Mouse (Mus musculus) gastrocnemius, adult 2 months (tissue): ENCODE results near the gene Fgd3. TPM values are rescaled to one million over a fixed set of nuclear protein-coding genes. Genes with fewer than 3 reads are reported as not detected.

ENCODE experiments used
- DNase-seq: peaks from one replicate; pipeline ENCODE4 v3.0.0; 2022
- H3K27ac ChIP-seq: fragments of 200-600 bp; 2 replicates; pipeline ENCODE4 v1.8.1; 2022; ENCODE audit warnings: mild to moderate bottlenecking
- H3K4me3 ChIP-seq: fragments of 200-600 bp; 2 replicates; pipeline ENCODE4 v1.8.1; 2022; ENCODE audit warnings: mild to moderate bottlenecking, moderate library complexity
- CTCF ChIP-seq: fragments of 200-600 bp; IDR thresholded peaks from 2 replicates; pipeline ENCODE4 v1.8.1; 2022; ENCODE audit warnings: antibody characterized with exemption, mild to moderate bottlenecking, moderate library complexity
- intact Hi-C: fragments of 180-260 bp; cut with DNase I; formaldehyde crosslinking; loops from one replicate; pipeline ENCODE4 v1.15.1; 2025
- total RNA-seq, 2 experiments: library from RNA; stranded (reverse); gene quantifications; 2 replicates each; pipeline ENCODE4 v1.2.3; 2021

Fgd3 gene
- total RNA-seq, 2 experiments from 2014 or later, result 0.97 to 1.1 TPM

DNA sequence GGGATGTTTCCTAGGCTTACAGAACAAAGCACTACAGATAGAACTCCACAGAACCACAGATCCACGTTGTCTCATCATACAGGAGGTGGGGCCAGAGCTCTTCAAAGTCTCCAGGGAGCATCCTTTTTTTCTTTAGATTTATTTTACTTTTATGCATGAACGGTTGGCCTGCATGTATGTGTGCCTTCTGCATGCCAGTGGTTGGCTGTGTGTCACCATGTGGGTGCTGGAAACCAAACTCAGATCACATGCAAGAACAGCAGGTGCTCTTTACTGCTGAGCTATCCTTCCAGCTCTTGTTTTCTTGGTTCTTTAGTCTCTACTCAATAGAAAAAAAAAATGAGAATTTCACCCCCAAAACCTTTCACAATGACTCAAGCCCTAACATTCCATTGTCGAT is 71.2 kb downstream of the Fgd3 start:
- DNase-seq, result no peak
- Histone ChIP-seq H3K4me3 (no peak overlapping the region), H3K27ac (no peak overlapping the region)
- no peak for TF ChIP-seq CTCF
- intact Hi-C loops, result no loop called here

DNA sequence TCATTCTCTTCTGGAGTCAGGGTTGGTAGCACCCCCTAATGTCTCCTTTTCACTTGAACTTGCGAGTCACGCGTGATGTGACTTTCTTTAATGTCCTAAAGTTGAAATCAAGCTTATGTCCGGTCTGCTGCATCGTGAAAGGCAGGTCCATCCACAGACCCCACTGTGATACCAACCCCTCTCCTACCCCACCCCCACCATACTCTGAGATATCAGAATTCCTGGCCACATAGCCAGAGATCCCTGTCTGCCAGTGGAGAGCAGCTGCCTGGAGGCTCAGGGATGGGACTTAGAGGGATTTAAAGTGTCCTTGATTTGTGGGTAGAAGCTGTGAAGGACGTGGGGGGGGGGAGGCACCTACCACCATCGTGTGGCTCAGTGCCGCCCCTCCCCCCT is 71.6 kb downstream of the Fgd3 start, which contains the start of gene Susd3:
Gene Susd3, minus strand, starts transcription at position 240 of the 396 bp plus-strand sequence.
- TF ChIP-seq CTCF, result no peak
- Histone ChIP-seq H3K4me3 (peak within 1 kb of the TSS; percentile 73), H3K27ac (no peak within 1 kb of the TSS; the same call in 1 of the 2 replicates)
- intact Hi-C loops, result no loop called here
- DNase-seq, result no peak

DNA sequence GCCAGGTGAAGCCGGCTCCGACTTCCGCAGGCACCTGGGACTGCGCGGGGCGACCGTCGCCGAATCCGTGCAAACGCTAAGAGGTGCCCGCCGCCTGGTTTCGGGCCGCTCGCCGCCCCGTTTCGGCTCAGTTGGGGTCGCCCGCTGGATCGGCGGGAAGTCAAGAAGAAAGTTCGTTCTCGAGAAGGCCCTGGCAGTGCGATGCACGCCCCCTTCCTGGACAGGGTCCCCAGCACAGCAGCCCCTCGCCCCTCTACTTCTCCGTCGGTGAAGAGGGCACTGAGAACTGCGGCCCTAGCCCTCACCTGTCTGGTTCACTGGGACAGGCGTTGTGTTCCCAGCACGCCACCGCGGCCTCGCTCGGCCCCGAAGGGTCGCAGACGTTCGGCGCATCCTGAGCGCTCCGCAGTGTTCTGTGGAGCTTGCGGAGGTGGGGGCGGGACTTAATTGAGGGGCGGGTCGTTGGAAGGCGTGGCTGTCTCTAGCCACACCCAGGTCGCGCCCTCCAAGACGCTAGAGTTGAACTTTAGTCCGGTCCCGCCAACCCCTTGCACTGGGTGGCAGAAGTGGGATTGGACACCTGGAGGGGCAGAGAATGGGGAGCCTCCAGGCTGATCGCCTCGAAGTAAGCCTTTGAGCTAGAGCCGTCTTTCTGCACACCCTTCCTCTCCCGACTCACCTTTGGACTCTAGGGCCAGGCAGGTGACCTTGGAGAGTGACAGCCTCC is 72.2 kb downstream of the Fgd3 start:
- peak overlapping the region; percentile 73 for H3K4me3 ChIP-seq
- intact Hi-C loops, result no loop called here
- TF ChIP-seq CTCF, result no peak
- H3K27ac ChIP-seq, result no peak overlapping the region; the same call in 1 of the 2 replicates
- DNase-seq, result peak; percentile 40

DNA sequence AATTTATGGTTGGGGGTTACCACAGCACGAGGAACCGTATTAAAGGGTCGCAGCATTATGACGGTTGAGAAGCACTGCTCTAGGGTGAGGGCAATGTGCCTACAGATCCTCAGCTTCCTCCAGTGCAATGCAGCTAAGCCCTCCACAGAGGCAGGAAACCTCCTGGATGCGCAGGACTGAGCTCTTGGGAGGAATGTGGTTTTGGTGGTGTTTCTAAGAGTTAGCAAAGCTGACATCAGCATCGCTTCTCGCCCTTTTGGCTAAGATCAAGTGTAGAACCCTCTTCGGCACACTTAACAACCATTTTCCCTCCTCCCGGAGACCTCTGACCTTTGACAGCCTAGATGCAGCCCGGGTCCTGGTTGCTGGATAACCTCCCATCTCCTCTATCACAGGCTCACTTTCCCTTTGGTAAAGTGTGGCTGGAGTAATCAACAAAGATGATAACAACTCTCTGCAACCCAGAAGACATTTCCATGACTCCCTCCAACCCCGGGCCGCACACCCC is 72.8 kb downstream of the Fgd3 start:
- no peak for TF ChIP-seq CTCF

DNA sequence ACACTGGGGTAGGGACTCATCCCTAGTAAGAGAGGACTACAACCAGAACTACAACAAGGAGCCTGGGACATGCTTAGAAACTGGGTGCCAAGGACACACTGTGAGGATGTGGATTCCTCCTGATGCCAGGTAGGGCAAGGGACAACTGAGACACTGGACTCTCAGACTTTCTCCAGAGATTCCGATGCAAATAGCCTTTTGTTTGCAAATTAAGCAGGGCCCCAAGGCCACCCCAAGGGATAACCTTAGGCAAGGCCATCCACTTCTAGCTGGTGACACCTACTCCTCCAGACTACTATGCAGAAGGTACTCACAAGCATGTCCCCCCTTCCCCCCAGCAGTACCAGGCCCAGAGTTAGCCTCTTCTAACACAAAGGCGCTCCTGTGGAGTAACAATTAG is 73.5 kb downstream of the Fgd3 start:
- Histone ChIP-seq H3K27ac (no peak overlapping the region), H3K4me3 (no peak overlapping the region)
- DNase-seq, result no peak
- intact Hi-C loops, result no loop called here
- no peak for TF ChIP-seq CTCF

More for the DNA sequence above, 72.8 kb downstream of the Fgd3 start:
- no peak overlapping the region for H3K27ac ChIP-seq
- H3K4me3 ChIP-seq, result peak overlapping the region; percentile 73
- intact Hi-C loops, result no loop called here
- no peak for DNase-seq

DNA sequence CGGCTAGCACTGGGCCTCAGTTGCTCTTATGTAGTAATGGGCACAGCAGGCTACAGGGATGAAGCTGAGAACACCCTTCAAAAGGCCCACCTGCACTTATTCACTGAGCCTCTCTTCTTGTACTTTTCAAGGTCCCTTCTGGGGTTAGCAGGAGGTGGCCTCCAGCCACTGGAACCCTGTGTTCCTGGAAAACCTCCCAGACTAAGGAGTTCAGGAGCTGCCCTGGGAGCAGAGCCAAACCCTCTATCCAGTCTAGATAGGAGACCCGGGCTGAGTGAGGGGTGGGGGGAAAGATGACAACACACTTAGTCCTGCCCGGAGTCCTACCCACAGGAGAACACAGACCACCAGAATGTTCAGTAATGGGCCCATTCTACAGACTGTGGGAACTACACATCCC is 74.1 kb downstream of the Fgd3 start:
- H3K4me3 ChIP-seq, result no peak overlapping the region
- no peak for DNase-seq
- intact Hi-C loops, result no loop called here

DNA sequence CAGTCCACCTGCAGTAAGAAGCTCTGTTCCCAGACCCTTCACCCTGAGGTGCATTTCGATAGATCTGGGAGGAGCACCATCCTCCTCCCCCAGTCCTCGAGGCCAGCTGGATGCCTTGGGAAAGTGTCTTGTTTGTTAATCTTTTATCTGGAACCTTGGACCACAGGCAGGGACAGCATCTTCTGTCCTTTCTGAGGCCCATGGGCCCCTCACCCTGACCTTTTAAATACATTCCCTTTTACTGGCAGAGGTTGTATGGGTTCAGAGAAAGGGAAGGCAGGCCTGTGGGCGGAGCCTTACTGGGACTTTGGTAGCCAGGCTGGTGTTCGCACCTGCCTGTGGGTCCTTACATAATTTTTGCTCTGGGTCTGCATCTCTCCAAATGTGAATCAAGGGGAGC is 74.9 kb downstream of the Fgd3 start:
- TF ChIP-seq CTCF, result no peak
- no peak for DNase-seq
- Histone ChIP-seq H3K4me3 (no peak overlapping the region), H3K27ac (no peak overlapping the region)
- intact Hi-C loops, result no loop called here

More for the DNA sequence above, 74.1 kb downstream of the Fgd3 start:
- no peak overlapping the region for H3K27ac ChIP-seq
- no peak for TF ChIP-seq CTCF

DNA sequence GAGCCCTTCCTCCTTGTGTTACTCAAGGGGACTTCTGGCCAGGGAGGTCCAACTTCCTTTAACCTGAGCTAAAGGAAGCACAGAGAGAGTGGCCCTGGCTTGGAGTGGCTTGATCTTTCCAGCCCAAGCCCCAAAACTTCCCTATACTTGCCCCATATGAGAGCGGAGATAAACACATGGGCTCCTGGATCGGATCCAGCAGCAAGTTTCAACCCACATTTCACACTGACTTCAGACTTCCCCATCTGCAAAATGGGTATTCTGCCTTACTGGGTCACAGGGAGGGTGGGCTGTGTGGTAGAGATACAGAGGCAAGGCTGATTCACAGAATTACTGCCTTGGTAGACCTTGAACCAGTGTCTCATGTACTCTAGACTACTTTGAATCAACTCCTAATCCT is 76.6 kb downstream of the Fgd3 start:
- Histone ChIP-seq H3K4me3 (no peak overlapping the region), H3K27ac (no peak overlapping the region)
- intact Hi-C loops, result no loop called here
- DNase-seq, result no peak
- no peak for TF ChIP-seq CTCF

DNA sequence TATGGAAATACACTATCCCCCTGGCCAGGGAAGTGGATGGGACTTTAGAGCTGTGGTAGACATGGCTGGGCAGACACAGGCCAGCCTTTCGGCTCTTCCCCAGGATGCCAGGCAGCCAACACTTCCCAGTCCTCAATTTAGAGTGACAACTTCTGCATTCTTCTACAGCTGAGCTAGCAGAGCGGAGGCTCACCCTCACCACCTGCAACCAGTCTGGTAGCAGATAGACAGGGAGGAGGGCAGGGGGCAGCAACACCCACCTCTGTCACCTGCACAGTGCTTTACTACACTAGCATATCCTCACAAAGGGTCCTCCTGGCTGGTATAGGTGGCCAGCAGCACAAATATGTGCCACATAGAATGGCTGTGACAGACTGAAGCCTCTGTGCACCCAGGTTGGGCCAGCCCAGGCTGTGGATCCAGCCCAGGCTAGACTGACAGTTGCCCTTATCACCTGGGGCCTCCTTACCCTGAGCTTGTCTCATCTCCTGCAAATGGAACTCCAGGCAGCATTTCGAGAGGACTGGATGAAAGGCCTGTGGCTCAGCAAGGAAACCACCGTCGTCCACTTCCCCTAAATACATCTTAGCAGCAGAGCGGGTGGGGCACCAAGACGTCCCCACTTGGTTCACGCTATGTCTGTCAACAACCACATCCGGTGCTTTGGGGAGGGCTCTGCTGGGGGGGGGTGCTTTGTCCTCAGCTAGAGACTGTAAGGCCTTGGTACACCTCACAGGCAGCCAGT is 77.6 kb downstream of the Fgd3 start:
- intact Hi-C loops, result no loop called here
- DNase-seq, result no peak
- Histone ChIP-seq H3K4me3 (no peak overlapping the region), H3K27ac (no peak overlapping the region)
- TF ChIP-seq CTCF, result no peak

DNA sequence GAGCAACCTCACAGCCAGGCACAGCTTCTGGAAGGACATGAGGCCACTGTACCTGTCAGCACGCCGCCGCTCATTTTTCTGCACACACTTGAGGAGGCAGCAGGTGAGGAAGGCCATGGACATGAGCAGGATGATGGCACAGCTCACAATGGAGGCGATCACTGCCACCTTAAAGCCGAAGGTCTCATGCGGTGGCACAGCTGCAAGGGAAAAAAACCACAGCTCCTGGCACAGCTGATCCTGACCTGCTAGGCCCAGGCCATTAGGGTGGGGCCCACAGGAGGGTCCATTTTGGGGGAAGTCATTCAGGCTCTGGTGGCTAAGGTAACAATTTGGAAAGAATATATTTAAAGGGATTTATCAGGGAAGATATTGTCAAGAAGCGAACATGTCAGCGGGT is 81.4 kb downstream of the Fgd3 start:
- TF ChIP-seq CTCF, result no peak
- intact Hi-C loops, result no loop called here
- DNase-seq, result no peak

DNA sequence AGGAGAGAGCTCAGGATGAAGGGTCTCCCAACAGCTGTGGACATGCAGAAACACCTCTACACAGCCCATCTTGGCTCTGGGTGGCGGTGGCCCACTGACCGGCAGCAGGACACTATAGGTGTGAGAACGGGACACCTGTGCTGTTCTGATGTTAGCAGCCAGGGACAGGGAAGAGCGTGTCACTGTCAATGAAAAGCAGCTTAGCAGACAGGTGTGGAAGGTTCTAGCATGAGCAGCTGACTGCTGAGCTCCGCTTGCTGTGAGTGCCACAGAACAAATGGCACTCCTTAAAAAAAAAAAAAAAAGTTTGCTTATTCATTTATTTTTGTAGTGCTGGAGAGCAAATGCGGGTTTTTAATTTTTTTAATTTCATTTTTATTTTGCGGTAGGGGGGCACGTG is 82.5 kb downstream of the Fgd3 start:
- no peak for DNase-seq
- no peak overlapping the region for H3K27ac ChIP-seq
- no peak for TF ChIP-seq CTCF
- intact Hi-C loops, result no loop called here
- no peak overlapping the region for H3K4me3 ChIP-seq

More for the DNA sequence above, 81.4 kb downstream of the Fgd3 start:
- Histone ChIP-seq H3K4me3 (no peak overlapping the region), H3K27ac (no peak overlapping the region)

DNA sequence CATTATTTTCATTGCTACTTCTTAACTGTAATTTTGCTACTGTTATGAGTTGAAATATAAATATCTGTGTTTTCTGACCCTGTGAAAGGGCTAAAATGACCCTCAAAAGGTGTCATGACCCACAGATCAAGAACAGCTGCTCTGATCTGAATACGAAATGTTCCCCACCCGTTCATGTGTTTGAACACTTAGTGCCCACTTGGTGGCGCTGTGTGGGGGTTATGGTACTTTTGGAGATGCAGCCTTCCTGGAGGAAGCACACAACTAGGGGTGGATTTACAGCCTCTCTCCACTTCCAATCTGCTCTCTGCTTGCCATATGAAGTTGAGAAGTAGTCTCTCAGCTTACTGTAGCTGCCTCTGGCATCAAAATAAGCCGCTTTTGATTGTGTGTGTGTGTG is 85.4 kb downstream of the Fgd3 start:
- DNase-seq, result no peak
- Histone ChIP-seq H3K4me3 (no peak overlapping the region), H3K27ac (no peak overlapping the region)
- intact Hi-C loops, result no loop called here
- no peak; the same call in 1 of the 2 replicates for TF ChIP-seq CTCF
